Mouse (Mus musculus) forebrain, embryonic 11.5 days (tissue): ENCODE data around the gene Ikzf1. TPM values are rescaled to one million over a fixed set of nuclear protein-coding genes. Genes with fewer than 3 reads are reported as not detected.

Source experiments
- ATAC-seq: fragments of 200-750 bp; cut with Nextera tagmentation; replicated peaks from 2 replicates; pipeline ENCODE4 v1.8.0; 2017; ENCODE audit warnings: moderate TSS enrichment; ENCODE audit not compliant: low FRiP score
- DNase-seq: peaks from one replicate; pipeline ENCODE4 v3.0.0-alpha.2; 2017; ENCODE audit warnings: low spot score
- H3K27ac ChIP-seq: fragments of 300-500 bp; sonication (generic); 2 replicates; pipeline ENCODE4 v1.5.1; 2014; ENCODE audit warnings: low read depth, low read length
- H3K27me3 ChIP-seq: fragments of 300-500 bp; sonication (generic); 2 replicates; pipeline ENCODE4 v1.6.1; 2014; ENCODE audit warnings: mild to moderate bottlenecking, low read length, mixed read lengths; ENCODE audit not compliant: control insufficient read depth, insufficient read depth
- H3K36me3 ChIP-seq: fragments of 300-500 bp; sonication (generic); 2 replicates; pipeline ENCODE4 v1.6.1; 2014; ENCODE audit warnings: mild to moderate bottlenecking, low read length, moderate library complexity, mixed read lengths; ENCODE audit not compliant: control insufficient read depth, insufficient read depth
- H3K4me1 ChIP-seq: fragments of 300-500 bp; sonication (generic); replicated peaks from 2 replicates; pipeline ENCODE4 v1.6.1; 2014; ENCODE audit warnings: low read length, mixed read lengths; ENCODE audit not compliant: control insufficient read depth, insufficient read depth
- H3K4me2 ChIP-seq: fragments of 300-500 bp; sonication (generic); 2 replicates; pipeline ENCODE4 v1.6.1; 2014; ENCODE audit warnings: low read depth, mild to moderate bottlenecking, low read length, moderate library complexity, mixed read lengths; ENCODE audit not compliant: severe bottlenecking
- H3K4me3 ChIP-seq: fragments of 300-500 bp; sonication (generic); 2 replicates; pipeline ENCODE4 v1.5.1; 2014; ENCODE audit warnings: low read depth, low read length
- H3K9ac ChIP-seq: fragments of 300-500 bp; sonication (generic); 2 replicates; pipeline ENCODE4 v1.6.1; 2014; ENCODE audit warnings: low read length
- H3K9me3 ChIP-seq: fragments of 300-500 bp; sonication (generic); 2 replicates; pipeline ENCODE4 v1.6.1; 2016; ENCODE audit warnings: low read length, mixed read lengths; ENCODE audit not compliant: control insufficient read depth
- WGBS: fragments of 180-500 bp; shearing (Covaris S2); extraction: QIAGEN DNeasy Blood & Tissue Kit; methylation state at CpG from one replicate; pipeline ENCODE4 v1.1.7; 2014; 5-methylcytosine and 5-hydroxymethylcytosine counted together
- polyA plus RNA-seq: library from polyadenylated mRNA; unstranded; fragments of >200 nt; fragmentation: Nextera tagmentation; extraction: Ambion mirVana; gene quantifications from 2 replicates; pipeline ENCODE4 v1.2.1, GENCODE M21; 2014

The Ikzf1 gene
- polyA plus RNA-seq, 1 experiment from 2014 or later = 3.4 TPM

GRCm38 (mm10) chr11:11770691-11771090, 85.9 kb downstream of the Ikzf1 start:
- Histone ChIP-seq H3K4me2 (no peak overlapping the region), H3K4me1 (no peaks in the 10 kb centered on the region), H3K27ac (no peak overlapping the region), H3K9ac (no peak overlapping the region), H3K9me3 (no peaks in the 10 kb centered on the region), H3K4me3 (no peak overlapping the region), H3K36me3 (no peaks in the 10 kb centered on the region), H3K27me3 (no peaks in the 10 kb centered on the region)
- no peak for ATAC-seq
- DNase-seq = no peak
- WGBS = 93% methylated on average over 3 of the region's 3 CpGs

- Histone ChIP-seq H3K9me3 (no peaks in the 10 kb centered on the region), H3K27ac (no peak overlapping the region), H3K9ac (no peak overlapping the region), H3K27me3 (no peaks in the 10 kb centered on the region), H3K36me3 (no peaks in the 10 kb centered on the region), H3K4me2 (no peak overlapping the region), H3K4me3 (no peak overlapping the region), H3K4me1 (no peaks in the 10 kb centered on the region)
- 92% methylated on average over 4 of the region's 4 CpGs for WGBS
- no peak for DNase-seq
- ATAC-seq = no peak
Observed at GRCm38 (mm10) chr11:11772196-11772595, 87.4 kb downstream of the Ikzf1 start.

- Histone ChIP-seq H3K27me3 (no peaks in the 10 kb centered on the region), H3K27ac (no peak overlapping the region), H3K9me3 (no peaks in the 10 kb centered on the region), H3K4me1 (no peaks in the 10 kb centered on the region), H3K9ac (no peak overlapping the region), H3K36me3 (no peaks in the 10 kb centered on the region), H3K4me2 (no peak overlapping the region), H3K4me3 (no peak overlapping the region)
- DNase-seq = no peak
- no peak for ATAC-seq
- 88% methylated on average over 4 of the region's 4 CpGs for WGBS
Observed at GRCm38 (mm10) chr11:11774384-11774783, 89.6 kb downstream of the Ikzf1 start.

GRCm38 (mm10) chr11:11774893-11775292, 90.1 kb downstream of the Ikzf1 start:
- Histone ChIP-seq H3K27me3 (no peaks in the 10 kb centered on the region), H3K4me3 (no peak overlapping the region), H3K36me3 (no peaks in the 10 kb centered on the region), H3K4me1 (no peaks in the 10 kb centered on the region), H3K4me2 (no peak overlapping the region), H3K27ac (no peak overlapping the region), H3K9ac (no peak overlapping the region), H3K9me3 (no peaks in the 10 kb centered on the region)
- DNase-seq = no peak
- no peak for ATAC-seq
- WGBS = 89% methylated on average over 5 of the region's 5 CpGs

- Histone ChIP-seq H3K9ac (no peak overlapping the region), H3K4me1 (no peaks in the 10 kb centered on the region), H3K27me3 (no peaks in the 10 kb centered on the region), H3K4me2 (no peak overlapping the region), H3K36me3 (no peaks in the 10 kb centered on the region), H3K27ac (no peak overlapping the region), H3K9me3 (no peaks in the 10 kb centered on the region), H3K4me3 (no peak overlapping the region)
- no peak for DNase-seq
- ATAC-seq = no peak
- 69% methylated on average over 4 of the region's 4 CpGs for WGBS
Observed at GRCm38 (mm10) chr11:11776071-11776821, 91.4 kb downstream of the Ikzf1 start.

- 85% methylated on average over 7 of the region's 7 CpGs for WGBS
- Histone ChIP-seq H3K4me3 (no peak overlapping the region), H3K27ac (no peak overlapping the region), H3K9ac (no peak overlapping the region), H3K9me3 (no peaks in the 10 kb centered on the region), H3K4me1 (no peaks in the 10 kb centered on the region), H3K27me3 (no peaks in the 10 kb centered on the region), H3K36me3 (no peaks in the 10 kb centered on the region), H3K4me2 (no peak overlapping the region)
- ATAC-seq (no peak), DNase-seq (no peak)
Observed at GRCm38 (mm10) chr11:11776822-11777174, 92.0 kb downstream of the Ikzf1 start.

GRCm38 (mm10) chr11:11777246-11777645, 92.4 kb downstream of the Ikzf1 start:
- Histone ChIP-seq H3K4me1 (no peaks in the 10 kb centered on the region), H3K4me3 (no peak overlapping the region), H3K27me3 (no peaks in the 10 kb centered on the region), H3K4me2 (no peak overlapping the region), H3K9ac (no peak overlapping the region), H3K27ac (no peak overlapping the region), H3K9me3 (no peaks in the 10 kb centered on the region), H3K36me3 (no peaks in the 10 kb centered on the region)
- whole genome bisulfite sequencing = 79% methylated on average over 3 of the region's 3 CpGs
- DNase-seq = no peak
- ATAC-seq = no peak

GRCm38 (mm10) chr11:11777796-11778195, 93.0 kb downstream of the Ikzf1 start:
- DNase-seq = no peak
- no peak overlapping the region for H3K9ac ChIP-seq
- H3K4me3 ChIP-seq = no peak overlapping the region
- H3K27ac ChIP-seq = no peak overlapping the region
- WGBS = 77% methylated on average over 2 of the region's 2 CpGs
- no peak for ATAC-seq
- no peaks in the 10 kb centered on the region for H3K36me3 ChIP-seq
- no peak overlapping the region for H3K4me2 ChIP-seq
- no peaks in the 10 kb centered on the region for H3K4me1 ChIP-seq
- H3K27me3 ChIP-seq = no peaks in the 10 kb centered on the region
- H3K9me3 ChIP-seq = no peaks in the 10 kb centered on the region

GRCm38 (mm10) chr11:11778345-11778744, 93.5 kb downstream of the Ikzf1 start:
- ATAC-seq (no peak), DNase-seq (no peak)
- H3K9me3 ChIP-seq = no peaks in the 10 kb centered on the region
- no peaks in the 10 kb centered on the region for H3K4me1 ChIP-seq
- no peak overlapping the region for H3K4me3 ChIP-seq
- no peaks in the 10 kb centered on the region for H3K27me3 ChIP-seq
- H3K9ac ChIP-seq = no peak overlapping the region
- no peak overlapping the region for H3K4me2 ChIP-seq
- no peaks in the 10 kb centered on the region for H3K36me3 ChIP-seq
- WGBS = 92% methylated on average over 6 of the region's 6 CpGs
- H3K27ac ChIP-seq = no peak overlapping the region
